Mouse (Mus musculus): ENCODE measurements at regions not wholly inside any gene's neighbourhood (a gene's known extent, or its start where the extent isn't known, plus 50 kb on each side); places are given as distances from the start of the nearest gene placed in this dataset.

DNA sequence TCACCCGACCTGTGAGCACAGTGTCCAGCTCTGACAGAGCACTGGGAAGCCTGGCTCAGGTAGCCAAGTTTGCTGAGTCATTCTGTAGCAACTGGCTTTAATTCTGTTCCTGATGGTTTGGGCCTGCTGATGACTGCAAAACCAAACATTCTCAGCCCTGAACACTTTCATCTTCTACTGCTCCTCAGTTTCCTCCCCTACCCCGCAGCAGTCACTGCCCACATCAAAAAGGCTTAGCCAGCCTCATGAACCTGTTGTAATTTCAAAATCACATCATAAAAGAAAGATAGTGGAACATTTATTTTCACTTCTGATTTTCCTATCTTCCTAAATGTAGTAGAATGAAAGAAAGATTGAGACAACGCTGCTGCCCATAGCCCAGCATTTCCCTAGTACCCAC lies 251.5 kb downstream of the Car8 start:
- DNase-seq (ENCODE audit: extremely low read depth), result no peak
- no peak overlapping the region for H3K27ac ChIP-seq (ENCODE audit: insufficient read depth, low read depth)
- H3K4me2 ChIP-seq (ENCODE audit: insufficient read depth, low read depth, poor library complexity, severe bottlenecking), result no peak overlapping the region
- H3K4me3 ChIP-seq (replicated peaks in 1 of 3; ENCODE audit: low read depth in 2 of 3, low read length in 2 of 3, poor library complexity in 1 of 3), result no peak overlapping the region
- TF ChIP-seq MAFK (IDR thresholded peaks at IDR 0.05; ENCODE audit: insufficient replicate concordance, low read length) (peak; percentile 30; the same call in 1 of the 2 replicates), RAD21 (IDR thresholded peaks at IDR 0.05; ENCODE audit: low read depth, low read length) (no peak)
- H3K4me1 ChIP-seq (ENCODE audit: control insufficient read depth in 1 of 2, insufficient read depth in 2 of 2), result peaks cover 3 to 9% of the 10 kb centered on the region in 2 experiments; a peak in 3 of 4 replicates
- no peaks in the 10 kb centered on the region for H3K36me3 ChIP-seq (replicated peaks in 1 of 2; ENCODE audit: control insufficient read depth in 1 of 2, insufficient read depth in 1 of 2, low read length in 1 of 2)
- no peak overlapping the region for H3K9ac ChIP-seq (ENCODE audit: insufficient read depth, low read depth)
- in situ Hi-C loops (cut with MboI; ENCODE audit: low pct_ligation_motif_present, low pct_unique_long_range_greater_than_20kb, low sequenced_read_pairs), result loop anchor here (25.0 kb wide), 1 partner anchor 375 kb away; no protein-coding TSS in a partner anchor
- H3K79me2 ChIP-seq (replicated peaks; ENCODE audit: control insufficient read depth, extremely low read depth, insufficient read depth, poor library complexity, severe bottlenecking), result no peaks in the 10 kb centered on the region
- H3K9me3 ChIP-seq (replicated peaks; ENCODE audit: low read length), result no peaks in the 10 kb centered on the region
- dilution Hi-C loops (cut with MboI; ENCODE audit: extremely low pct_ligation_motif_present, extremely low pct_unique_long_range_greater_than_20kb, low sequenced_read_pairs), result no loop called here
- H3K27me3 ChIP-seq (replicated peaks), result no peaks in the 10 kb centered on the region

- H3K27ac ChIP-seq (ENCODE audit: insufficient read depth, low read depth), result no peak overlapping the region
- H3K4me2 ChIP-seq (ENCODE audit: insufficient read depth, low read depth, poor library complexity, severe bottlenecking), result no peak overlapping the region
- dilution Hi-C loops (cut with MboI; ENCODE audit: extremely low pct_ligation_motif_present, extremely low pct_unique_long_range_greater_than_20kb, low sequenced_read_pairs), result no loop called here
- H3K4me3 ChIP-seq (replicated peaks in 1 of 3; ENCODE audit: low read depth in 2 of 3, low read length in 2 of 3, poor library complexity in 1 of 3), result no peak overlapping the region
- peaks cover 3 to 6% of the 10 kb centered on the region in 2 experiments; a peak in 3 of 4 replicates for H3K4me1 ChIP-seq (ENCODE audit: control insufficient read depth in 1 of 2, insufficient read depth in 2 of 2)
- no peaks in the 10 kb centered on the region for H3K79me2 ChIP-seq (replicated peaks; ENCODE audit: control insufficient read depth, extremely low read depth, insufficient read depth, poor library complexity, severe bottlenecking)
- in situ Hi-C loops (cut with MboI; ENCODE audit: low pct_ligation_motif_present, low pct_unique_long_range_greater_than_20kb, low sequenced_read_pairs), result loop anchor here (25.0 kb wide), 1 partner anchor 377 kb away; no protein-coding TSS in a partner anchor
- TF ChIP-seq IRF4 (IDR thresholded peaks at IDR 0.05; ENCODE audit: low read depth, low read length), result no peak
- no peak for TF ChIP-seq POLR2A (IDR thresholded peaks at IDR 0.05; ENCODE audit: low read depth, low read length)
- no peak for TF ChIP-seq EP300 (IDR thresholded peaks at IDR 0.05; ENCODE audit: low read length)
- TF ChIP-seq SMC3 (IDR thresholded peaks at IDR 0.05; ENCODE audit: low read depth, low read length), result no peak
- no peak for TF ChIP-seq KAT2A (IDR thresholded peaks at IDR 0.05; ENCODE audit: insufficient replicate concordance, low read length)
- TF ChIP-seq RAD21 (IDR thresholded peaks at IDR 0.05; ENCODE audit: low read depth, low read length), result no peak
- no peak for TF ChIP-seq ZKSCAN1 (IDR thresholded peaks at IDR 0.05; ENCODE audit: borderline replicate concordance, low read depth, low read length)
- H3K36me3 ChIP-seq (replicated peaks in 1 of 2; ENCODE audit: control insufficient read depth in 1 of 2, insufficient read depth in 1 of 2, low read length in 1 of 2), result no peaks in the 10 kb centered on the region
- H3K9me3 ChIP-seq (replicated peaks; ENCODE audit: low read length), result no peaks in the 10 kb centered on the region
- no peak overlapping the region for H3K9ac ChIP-seq (ENCODE audit: insufficient read depth, low read depth)
- no peak for DNase-seq (ENCODE audit: extremely low read depth)
- H3K27me3 ChIP-seq (replicated peaks), result no peaks in the 10 kb centered on the region
Measured at GRCm38 (mm10) chr4:7984814-7985213, 254.0 kb downstream of the Car8 start.

DNA sequence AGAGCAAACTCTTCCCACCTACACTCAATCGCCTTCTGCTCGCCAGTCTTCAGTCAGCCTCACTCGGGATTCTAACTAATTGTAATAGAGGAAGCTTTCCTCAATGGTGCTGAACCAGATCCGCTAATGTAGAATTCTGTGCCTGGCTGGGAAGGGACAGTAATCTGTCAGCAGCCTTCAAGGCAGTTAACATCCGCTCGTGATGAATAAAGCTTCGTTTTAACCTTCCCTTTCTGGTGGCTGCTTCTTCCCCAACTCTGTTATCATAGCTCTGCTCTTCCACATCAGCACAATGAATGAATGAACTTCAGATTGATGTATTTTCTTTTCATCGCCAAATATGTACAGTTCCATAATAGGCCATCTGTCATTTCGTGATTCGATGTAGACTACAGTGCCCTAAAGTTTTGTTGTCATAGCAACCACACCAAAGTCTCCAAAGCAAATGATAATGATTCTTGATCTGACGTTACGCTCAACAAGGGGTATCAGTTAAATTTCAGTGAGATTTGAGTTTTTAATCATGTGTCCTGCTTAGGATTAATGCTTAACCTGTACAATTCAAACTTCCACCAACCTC lies 259.0 kb downstream of the Car8 start:
- Histone ChIP-seq H3K27me3 (replicated peaks) (no peaks in the 10 kb centered on the region), H3K9ac (ENCODE audit: insufficient read depth, low read depth) (no peak overlapping the region), H3K4me2 (ENCODE audit: insufficient read depth, low read depth, poor library complexity, severe bottlenecking) (no peak overlapping the region), H3K9me3 (replicated peaks; ENCODE audit: low read length) (no peaks in the 10 kb centered on the region), H3K36me3 (replicated peaks in 1 of 2; ENCODE audit: control insufficient read depth in 1 of 2, insufficient read depth in 1 of 2, low read length in 1 of 2) (no peaks in the 10 kb centered on the region), H3K4me1 (ENCODE audit: control insufficient read depth in 1 of 2, insufficient read depth in 2 of 2) (no peaks in the 10 kb centered on the region), H3K79me2 (replicated peaks; ENCODE audit: control insufficient read depth, extremely low read depth, insufficient read depth, poor library complexity, severe bottlenecking) (no peaks in the 10 kb centered on the region), H3K4me3 (replicated peaks in 1 of 3; ENCODE audit: low read depth in 2 of 3, low read length in 2 of 3, poor library complexity in 1 of 3) (no peak overlapping the region), H3K27ac (ENCODE audit: insufficient read depth, low read depth) (no peak overlapping the region)
- no peak for TF ChIP-seq ZMIZ1 (IDR thresholded peaks at IDR 0.05; ENCODE audit: low read depth, low read length)
- in situ Hi-C loops (cut with MboI; ENCODE audit: low pct_ligation_motif_present, low pct_unique_long_range_greater_than_20kb, low sequenced_read_pairs) (loop anchor here (25.0 kb wide), 1 partner anchor 382 kb away; no protein-coding TSS in a partner anchor), dilution Hi-C loops (cut with MboI; ENCODE audit: extremely low pct_ligation_motif_present, extremely low pct_unique_long_range_greater_than_20kb, low sequenced_read_pairs) (no loop called here)
- DNase-seq (ENCODE audit: extremely low read depth), result no peak

All from CH12.LX (cell line).